Mouse (Mus musculus): ENCODE data around the gene Zc3h12a.

DNA sequence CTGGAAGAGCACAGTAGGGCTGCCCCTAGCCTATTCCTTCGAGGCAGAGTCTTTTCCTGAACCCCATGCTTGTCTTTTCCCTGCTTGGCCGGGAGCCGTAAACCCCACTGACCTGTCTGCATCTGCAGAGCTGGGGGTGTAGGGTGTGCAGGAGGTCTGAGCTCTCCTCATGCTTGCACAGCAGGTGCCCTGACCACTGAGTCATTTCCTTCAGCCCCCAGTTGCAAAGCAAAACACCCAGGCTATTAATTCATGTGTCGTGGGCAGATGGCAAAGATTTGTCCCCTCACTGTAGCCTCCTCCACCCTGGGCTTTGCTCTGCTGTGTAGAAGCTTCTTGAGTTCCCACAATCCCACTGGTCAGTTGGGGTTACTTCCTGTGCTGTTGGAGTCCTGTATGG lies 30.2 kb downstream of the Zc3h12a start:
- TF ChIP-seq CTCF (IDR thresholded peaks at IDR 0.05; ENCODE audit: borderline replicate concordance, control insufficient read depth, extremely low read depth, insufficient read depth, low read length, poor library complexity) (no peak), POLR2A (IDR thresholded peaks at IDR 0.05; ENCODE audit: control insufficient read depth, extremely low read depth, insufficient read depth, low read length, poor library complexity) (no peak)
